Mouse (Mus musculus) kidney, adult 9 months (tissue): ENCODE measurements around the gene Slco2b1.

Experiments
- DNase-seq: peaks from one replicate; pipeline ENCODE4 v3.0.0; 2022

Gene Slco2b1

DNA sequence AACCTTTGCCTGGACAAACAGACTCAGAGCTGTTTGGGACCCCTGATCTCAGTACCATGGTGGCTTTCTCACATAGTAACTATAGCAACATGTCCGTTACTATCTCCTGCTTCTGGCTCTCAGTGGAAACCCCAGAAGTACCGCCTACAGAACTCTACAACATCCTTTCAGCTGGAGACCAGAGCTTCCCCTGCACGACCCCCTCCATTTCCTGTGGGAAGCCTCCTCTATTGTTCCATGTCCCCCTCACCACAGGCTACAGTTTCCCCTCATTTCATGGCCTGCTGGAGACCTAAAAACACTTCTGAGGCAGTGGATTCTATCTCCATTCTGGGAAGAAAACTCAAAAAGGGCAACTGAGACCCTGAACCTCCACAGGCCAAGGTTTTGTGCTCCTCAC, 18.7 kb downstream of the Slco2b1 start:
- no peak for DNase-seq

DNA sequence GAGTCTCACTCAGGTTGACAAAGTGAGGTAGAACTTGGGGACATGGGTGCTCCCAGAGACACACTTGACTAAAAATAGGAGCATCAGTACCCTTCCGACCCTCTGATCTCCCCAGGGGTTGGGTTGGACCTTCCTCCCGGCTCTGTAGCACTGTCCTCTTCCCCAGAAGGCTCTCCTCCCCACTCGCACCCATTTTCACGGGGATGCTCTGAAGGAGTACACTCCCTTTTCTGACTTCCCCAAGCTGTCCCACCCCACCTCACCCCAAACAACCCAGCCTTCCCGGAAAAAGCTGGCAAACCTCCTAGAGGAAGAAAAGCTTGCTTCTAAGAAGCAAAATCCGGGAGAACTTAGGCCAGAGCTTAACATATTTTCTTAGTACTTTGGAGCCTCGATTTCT, 20.3 kb downstream of the Slco2b1 start:
- DNase-seq = no peak

DNA sequence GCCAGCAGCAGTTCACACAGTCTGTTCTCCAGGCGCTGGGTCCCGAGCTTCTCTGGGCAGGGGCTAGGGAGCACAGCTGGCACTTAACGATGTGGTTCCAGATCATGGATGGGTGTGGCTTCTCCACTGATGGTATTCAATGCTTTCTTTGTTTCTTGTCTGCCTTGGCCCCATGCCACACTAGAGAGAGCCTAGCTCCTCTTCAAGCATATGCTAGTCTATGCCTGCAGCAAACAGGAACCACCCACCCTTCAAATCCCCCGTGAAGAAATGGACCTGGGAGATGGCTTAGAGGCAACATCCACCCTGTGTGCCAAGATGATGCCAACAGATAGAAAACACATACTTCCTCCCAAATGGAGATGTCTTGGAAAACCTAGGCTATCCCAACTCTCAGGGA, 27.1 kb downstream of the Slco2b1 start:
- DNase-seq = no peak

DNA sequence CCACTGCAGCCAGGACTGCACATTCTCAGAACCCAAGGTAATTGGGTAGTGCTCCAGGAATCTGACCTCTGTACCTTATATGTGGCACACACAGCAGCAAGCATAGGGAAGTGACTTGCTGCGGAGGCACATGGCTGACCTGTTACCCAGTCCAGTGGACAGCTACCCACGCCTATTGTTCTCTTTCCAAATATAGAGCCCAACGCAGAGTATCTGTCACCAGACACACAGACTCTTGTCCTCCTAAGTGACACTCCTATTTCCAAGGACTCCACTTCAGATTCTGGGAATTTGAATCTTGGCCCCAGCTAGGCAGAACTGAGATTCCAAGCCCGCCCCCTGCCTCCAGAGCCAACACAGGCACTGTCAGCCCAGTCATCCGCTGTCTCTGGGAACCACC, 30.4 kb downstream of the Slco2b1 start:
- no peak for DNase-seq

DNA sequence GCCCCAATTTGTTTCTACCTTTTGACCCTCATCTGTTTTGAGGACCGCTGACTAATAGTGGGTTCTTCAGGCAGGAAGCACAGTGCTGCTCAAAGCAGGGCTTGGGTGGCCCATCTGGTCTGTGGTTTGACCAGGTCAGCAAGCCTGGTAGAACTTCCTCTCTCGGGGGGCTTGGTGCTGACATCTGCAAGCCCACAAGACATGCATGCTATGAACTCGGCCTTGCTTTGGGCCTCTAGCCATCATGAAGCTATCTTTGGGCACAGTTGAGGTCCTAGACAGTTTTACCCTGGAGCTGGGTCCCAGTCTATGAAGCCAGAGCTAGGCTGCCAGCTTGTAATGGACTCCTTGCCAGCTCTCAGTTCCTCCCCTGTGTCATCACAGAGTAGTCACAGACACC, 36.2 kb downstream of the Slco2b1 start:
- DNase-seq = peak; percentile 22

DNA sequence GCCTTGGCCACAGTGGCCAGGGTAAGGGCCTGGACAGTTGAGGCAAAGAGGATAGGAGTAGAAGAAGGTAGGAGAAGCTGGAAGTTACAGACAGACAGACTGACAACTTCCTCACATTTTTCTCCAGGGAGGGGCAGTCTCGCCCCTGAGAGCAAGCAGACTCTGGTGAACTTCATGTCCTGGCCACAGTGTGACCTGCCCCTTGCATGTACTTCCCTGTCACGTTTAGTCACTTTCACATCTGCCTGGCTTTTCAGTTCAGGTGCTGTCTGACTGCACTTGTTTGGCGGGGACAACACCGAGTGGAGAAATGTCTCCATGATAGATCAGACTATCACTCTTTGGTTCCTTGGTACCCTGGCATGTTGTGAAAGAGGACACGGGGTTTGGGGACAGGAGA, 36.9 kb downstream of the Slco2b1 start:
- DNase-seq = no peak

DNA sequence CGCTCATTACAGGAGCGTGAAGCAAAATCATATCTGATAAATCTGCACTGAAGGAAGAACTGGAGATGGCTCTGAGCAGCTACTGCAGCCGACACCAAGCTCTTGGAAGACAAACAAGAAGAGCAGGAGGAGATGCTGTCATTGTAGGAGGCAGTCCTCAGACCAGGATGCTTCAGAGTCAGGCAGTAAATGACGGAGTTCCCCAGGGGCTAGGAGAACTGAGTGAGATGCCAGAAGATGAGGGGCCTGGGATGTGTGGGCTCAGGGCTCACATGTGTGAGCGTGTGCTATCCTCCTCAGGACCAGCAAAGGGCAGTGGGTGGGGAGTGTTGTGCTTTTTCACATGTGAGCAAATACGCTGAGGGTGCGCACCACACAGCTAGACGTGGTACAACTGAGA, 38.0 kb downstream of the Slco2b1 start:
- no peak for DNase-seq

DNA sequence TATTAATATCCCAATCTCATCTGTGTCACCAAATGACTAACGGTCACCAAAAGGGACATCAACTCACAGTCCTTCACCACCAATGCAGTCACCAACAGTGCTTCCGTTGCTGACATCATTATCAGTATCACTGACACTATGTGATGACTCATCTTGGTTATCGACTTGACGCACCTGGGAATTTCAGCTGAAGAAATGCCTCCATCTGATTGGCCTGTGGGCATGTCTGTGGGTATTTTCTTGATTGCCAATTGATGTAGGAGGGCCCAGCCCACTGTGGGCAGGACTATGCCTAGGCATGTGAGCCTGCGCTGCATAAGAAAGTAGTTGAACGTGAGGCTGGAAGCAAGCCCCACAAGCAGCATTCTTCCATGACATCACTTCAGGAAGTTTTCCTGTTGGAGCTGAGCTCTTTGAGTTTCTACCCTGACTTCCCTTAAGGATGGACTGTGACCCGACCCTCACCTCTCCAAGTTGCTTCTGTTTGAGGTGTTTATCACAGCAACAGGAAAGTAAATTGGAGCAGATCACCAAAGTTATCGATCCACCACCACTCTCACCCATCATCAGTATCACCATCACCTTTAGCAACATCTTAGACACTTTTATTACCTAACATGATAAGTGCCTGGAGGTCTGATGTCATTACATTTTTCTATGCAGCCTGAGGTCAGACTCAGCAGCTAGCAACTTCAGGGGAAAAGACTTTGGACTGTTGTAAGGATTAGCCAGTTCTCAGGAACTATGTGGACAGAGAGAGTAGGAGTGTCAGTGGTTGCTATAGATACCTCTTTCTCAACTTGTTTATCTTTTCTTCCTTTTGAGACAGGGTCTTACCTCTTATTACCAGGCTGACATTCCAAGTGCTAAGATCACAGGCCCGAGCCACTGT, 39.4 kb downstream of the Slco2b1 start:
- no peak for DNase-seq

DNA sequence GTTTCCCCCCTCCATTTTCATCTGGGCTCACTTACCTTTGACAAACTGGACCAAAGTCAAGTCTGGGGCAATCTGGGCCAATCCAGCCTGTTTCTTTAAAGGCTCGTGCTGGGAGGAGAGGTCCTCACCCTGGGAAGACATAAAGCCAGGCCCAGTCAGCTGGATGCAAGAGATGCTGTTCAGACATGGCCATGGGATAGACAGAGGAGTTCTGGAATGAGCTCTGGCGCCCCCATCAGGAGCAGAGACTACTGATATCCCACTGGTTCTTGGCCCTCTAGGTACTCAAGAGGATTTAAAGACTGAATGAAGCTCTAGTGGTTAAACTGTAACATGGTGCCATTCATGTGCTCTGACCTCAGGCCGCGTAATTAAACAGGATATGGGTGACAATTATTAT, 40.2 kb downstream of the Slco2b1 start:
- peak; percentile 15 for DNase-seq

DNA sequence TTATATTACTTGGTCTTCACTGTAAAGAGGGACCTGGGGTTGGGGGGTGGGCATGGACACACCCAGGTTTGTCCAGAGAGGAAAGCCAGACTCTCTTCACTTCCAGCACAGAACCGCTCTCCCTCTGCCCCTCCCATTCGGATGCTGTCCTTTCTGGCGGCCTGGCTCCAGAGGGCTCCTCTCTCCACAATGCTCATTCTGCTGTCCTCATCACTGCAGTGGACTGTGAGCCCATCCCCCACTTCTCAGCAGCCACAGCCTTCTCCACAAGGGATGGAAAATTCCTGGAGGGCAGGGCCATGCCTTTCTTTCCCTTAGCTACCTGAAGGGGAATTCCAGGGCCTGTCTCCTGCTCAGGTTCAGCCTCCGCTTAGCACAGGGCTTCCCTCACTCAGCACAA, 42.3 kb downstream of the Slco2b1 start:
- DNase-seq = peak; percentile 30

DNA sequence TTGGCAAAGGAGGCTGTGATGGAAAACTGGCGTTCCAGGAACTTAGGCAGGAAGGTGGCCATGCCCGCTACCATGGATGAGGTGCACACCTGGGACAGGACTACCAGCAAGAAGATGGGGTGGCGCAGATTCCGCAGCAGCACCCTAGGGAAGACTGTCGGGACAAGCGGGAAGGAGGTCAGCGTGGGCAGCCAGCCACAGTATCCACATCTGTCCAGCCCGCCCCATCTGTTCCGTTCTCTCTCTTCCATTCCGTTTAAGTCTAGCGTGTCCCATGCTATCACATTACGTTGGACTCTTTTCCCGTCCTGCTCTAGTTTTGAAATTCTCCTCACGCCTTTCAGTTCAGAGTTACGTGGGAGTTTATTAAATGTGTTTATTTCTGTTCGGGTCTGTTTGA, 44.0 kb downstream of the Slco2b1 start:
- DNase-seq = no peak

DNA sequence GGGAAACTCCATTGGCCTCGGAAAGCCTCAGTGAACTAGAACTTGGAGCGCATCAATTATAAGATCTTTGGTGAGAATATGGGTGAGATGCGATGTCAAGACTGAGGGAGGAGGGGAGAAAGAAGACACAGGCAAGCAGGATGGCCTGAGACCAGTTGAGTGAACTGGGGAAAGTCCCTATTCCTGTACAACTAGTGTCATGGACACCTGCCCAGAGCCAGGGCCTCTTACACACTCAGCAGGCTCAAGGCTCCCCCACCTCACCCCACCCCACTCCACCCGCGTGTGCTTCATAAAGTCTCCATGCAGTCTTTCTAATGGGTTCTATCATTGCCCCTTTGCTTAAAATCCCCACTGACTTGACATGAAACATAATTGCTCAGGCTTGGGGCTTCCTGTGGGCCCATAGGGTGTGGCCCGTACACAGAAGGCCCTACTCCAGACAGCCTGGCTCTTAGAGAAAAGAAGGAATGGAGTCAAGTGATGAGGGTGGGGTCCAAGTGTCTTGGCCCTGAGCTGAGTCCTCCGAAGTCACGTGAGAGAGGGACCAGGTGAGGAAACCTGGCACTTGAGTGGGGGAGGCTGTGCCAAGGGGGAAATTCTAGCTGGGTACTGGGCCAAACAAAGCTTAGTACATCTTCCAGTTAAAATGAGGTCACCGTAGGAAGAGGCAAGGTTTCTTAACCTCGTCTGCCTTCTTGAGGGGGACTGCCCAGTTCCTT, 45.2 kb downstream of the Slco2b1 start:
- DNase-seq = no peak

DNA sequence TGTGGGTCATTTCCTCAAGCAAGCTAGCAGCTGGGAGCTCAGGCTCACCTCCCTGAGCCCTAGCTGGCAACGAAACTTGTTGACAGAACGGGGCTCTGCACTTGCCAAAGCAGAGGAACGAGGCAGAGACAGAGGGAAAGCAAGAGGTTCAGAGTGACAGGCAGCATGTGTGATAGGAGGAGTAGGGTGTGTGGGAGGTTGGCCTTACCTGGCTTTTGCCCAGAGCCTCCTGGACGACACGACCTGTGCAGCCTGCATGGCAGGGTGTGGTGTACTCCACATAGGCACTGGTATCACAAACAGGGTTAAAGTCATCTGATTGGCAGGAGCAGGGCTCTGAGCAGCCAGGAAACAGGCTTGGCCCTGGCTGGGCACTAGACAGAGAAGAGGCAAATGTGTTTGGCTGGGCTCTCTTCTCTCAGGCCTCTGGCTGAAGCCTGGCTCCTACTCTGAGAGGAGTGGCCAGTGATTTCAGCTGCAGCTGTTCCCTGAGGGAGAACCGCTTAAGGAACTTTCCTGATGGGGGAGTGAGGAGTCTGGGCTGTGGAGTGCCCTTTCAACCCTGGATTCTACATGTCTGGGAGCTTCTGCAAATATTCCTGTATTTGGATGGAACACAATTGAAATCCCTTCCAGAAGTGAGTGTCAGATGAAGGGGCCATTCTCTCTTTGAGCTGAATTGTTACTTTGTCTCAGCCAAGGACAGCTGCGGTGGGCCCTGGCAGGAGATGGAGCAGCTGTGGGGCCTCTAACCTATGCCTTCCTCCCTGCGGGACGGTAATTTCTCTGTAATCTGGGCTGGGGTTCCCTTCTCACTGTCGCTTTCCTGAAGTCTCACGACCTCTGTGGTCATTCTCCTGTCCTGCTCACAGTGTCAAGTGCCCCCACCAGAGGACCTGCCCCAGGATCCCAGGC, 46.3 kb downstream of the Slco2b1 start:
- DNase-seq = no peak

DNA sequence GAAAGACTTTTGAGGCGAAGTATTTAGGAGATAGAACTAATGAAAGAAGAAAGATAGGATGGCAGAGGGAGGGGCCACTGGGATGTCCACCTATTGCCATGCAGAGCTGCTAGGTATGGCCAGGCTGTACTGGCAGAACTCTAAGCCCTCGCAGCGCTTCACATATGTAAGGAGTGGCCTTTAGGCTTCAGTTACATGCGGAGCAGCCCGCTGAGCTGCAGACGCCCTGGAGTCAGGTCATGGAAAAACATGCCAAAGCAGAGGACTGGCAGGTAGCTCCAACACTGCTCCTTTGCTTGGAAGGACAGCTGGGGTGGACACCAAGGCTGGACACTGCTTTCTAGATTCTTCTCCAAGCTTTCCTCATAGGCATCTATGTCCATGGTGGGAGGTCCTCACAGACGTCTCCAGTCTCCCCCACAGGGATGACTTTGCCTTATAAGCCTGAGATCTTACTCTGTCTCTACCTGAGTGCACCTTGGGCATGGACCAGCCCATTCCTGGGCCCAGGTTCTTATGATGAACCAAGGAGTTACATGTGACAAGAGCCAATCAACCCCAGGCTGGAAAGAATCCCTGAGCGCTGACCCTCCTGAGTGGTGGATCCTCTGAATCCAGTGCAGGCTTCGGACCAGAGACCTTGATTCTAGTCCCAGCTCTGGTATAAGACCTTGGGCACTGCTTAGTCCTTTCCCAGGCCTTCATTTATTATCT, 47.5 kb downstream of the Slco2b1 start:
- DNase-seq = no peak

DNA sequence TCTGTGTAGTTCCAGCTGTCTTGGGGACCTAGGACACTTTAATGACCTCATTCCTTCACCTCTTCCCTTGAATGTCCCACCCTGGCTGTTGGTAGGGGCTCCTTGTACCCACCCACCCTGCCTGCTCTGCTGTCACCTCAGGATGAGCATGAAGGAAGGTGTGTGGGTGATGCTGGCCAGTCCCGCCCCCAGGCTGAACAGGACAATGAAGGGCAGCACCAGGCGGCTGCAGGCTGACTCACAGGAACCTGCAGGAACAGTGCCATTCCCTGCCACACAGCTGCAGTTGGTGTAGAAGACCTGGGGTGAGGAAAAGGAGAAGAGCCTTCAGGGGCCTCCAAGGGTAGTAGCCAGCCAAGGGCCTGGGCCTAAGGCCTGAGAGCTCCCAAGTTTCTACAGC, 48.8 kb downstream of the Slco2b1 start:
- no peak for DNase-seq

DNA sequence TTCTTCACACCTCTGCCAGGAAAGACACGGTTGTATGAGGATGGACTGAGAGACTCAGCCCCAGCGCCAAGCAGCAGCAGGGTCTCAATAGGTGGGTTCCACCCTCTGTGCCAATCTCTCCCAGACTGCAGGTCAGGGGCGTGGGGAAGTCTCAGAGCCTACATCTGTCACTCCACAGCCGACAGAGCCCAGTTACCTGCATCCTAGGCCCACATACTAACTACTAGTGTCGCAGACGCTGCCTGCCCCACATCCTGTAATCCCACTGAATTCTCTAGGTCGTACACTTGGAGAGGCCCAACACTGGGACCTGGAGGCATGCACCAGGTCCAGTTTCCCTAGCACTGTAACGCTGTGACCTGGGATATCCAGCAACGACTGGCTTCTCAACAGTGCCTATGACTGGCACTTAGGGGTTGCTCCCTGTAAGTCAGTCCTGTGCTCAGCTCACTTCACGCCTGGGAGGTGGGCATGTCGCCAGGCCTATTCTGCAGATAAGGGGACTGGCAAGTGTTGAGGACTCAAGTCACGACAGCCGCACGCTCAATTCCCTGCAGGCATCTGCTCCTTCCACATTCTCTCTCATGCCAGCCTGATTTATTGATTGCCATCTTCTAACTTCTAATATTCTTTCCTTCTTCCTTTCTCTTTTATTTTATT, 49.4 kb downstream of the Slco2b1 start:
- no peak for DNase-seq

DNA sequence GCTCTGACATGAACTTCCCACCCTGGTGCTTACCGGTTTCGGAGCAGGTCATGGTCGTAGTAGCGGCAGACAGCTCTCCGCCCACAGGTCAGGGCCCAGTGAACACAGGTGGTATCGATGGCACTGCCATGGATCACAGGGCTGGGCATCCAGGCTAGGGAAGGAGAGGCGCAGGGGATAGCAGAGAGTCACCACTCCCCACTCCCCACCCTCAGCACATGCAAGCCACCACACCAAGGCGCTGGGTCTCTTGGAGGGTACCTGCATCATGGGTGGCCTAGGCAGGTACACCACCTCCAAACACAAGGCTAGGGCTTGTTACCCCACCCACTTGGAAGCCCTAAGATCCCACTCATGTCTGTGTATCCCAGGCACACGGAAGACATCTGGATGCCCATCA, 50.1 kb downstream of the Slco2b1 start:
- DNase-seq = no peak

DNA sequence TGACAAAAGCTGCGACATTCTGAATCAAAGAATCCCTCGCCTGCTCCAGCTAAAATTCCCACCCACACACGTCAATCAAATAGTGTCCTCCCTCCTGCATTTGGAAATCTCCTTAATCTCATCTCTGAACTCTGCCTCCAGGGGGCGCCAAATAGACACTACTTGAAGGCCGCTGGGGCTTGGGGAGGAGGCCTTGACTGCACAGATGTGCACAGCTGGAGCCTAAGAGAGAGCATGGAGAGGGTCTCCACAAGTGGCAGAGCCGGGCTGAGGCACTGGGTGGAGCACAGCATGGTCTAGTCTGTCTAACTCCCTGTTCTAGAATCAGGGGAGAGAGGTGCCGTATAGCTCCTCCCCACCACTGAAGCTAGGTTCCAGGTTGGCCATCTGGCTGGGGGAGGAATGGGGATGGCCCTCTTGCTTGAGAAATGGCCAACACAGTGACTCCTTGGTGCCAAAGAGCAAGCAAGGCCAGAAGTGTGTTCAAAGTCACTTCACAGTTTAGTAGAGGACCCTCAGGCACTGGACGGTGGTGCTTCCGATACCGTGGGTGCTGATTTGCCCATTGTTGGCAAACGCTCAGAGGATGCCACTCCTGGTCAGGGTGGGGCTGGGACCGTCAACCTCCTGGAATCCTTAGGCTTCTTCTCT, 51.6 kb downstream of the Slco2b1 start:
- peak; percentile 79 for DNase-seq

DNA sequence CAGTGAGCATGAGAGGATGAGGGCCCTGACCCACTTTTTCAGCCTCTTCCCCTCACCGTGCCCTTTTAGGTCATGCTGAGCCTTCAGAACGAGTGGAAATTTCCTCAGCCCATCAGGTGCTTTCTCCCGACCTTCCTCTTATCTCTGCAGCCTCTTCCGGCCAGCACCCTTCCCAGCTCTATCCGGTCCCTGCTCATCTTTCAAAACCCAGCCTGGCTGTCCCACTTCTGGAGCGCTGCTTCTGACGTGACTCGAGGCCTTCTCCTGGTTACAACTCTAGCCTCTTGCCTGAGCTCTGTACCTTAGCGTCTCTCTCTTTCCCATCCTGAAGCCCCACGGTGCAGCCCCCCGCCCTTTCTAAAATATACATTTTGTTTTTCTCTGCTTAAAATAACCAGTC, 56.9 kb downstream of the Slco2b1 start:
- DNase-seq = no peak

DNA sequence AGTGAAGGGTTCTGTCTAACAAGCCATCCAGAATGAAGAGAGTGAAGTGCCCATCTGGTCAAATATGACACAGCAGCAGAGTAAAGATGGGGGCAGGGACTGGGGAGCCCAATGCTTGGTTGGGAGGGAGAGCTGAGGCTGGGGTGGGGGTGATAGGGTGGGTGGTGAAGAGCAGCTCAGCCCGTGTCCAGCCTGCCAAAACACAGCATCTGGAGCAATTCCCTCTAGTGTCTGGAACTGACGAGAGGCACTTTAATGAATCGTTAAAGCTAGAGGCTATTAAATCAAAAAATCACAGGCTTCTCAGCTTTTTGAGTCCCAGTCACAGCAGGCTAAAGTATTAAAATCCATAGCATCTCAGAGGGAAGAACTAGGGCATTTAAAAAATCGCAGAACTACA, 61.6 kb downstream of the Slco2b1 start:
- no peak for DNase-seq

DNA sequence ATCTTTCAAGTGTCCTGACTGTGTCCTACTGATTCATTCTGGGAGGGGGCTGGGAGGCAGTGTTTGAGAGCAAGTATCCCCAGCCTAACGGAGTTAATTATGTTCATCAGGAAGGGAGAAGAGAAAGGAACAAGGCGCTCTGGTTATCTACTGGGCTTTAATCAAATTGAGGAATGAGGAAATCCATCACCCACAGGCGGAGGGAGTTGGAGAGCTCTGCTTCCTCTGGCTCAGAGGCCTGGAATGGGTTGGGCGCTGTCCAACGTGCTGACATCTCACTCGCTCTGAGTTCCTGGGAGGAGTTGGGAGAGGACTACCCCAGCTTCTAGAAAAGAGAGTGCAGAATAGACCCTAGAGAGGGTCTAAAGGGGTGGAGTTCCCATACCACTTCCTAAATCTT, 62.5 kb downstream of the Slco2b1 start:
- peak; percentile 45 for DNase-seq

DNA sequence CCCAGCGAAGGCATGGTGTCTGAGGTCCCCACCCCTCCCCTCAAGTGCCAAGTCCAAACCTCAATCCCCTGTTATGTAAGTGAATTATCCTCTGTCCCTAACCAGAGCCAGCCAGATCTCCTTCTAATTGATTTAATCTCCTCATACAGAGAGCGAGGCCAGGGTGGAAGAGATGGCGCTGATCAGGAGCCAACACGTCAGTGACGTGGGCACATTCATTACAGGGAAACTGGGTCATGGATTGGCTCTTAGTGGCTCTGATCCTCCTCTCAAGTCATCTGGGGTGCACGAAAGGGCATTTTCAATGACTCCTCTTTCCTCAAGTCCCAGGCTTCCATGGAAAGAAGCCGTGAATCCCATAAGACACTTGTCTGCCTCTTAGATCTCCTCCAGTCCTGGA, 66.4 kb downstream of the Slco2b1 start:
- DNase-seq = no peak
